Mouse (Mus musculus): ENCODE data around the gene Tpra1.

- TF ChIP-seq POLR2A (IDR thresholded peaks at IDR 0.05; ENCODE audit: low read depth, low read length) (no peak), CTCF (IDR thresholded peaks at IDR 0.05; ENCODE audit: borderline replicate concordance, insufficient read depth, low read length) (peak; percentile 61; the same call in 1 of the 2 replicates)
Observed at GRCm38 (mm10) chr6:88916153-88916552, 14.1 kb downstream of the Tpra1 start.

Measured in embryonic fibroblast, embryonic 13.5 days (primary cell).